Mouse (Mus musculus) MEL (cell line): ENCODE data around the gene Tmem121.

ENCODE experiments used
- CHD1 ChIP-seq: IDR thresholded peaks from 2 replicates; pipeline ENCODE4 v1.6.1; 2012; ENCODE audit warnings: low read depth, mild to moderate bottlenecking, inconsistent platforms, low read length, improper control_type of control experiment
- CTCF ChIP-seq, 3 experiments: IDR thresholded peaks in 2 of 3; conservative IDR thresholded peaks in 1 of 3; 2 replicates each; pipeline ENCODE4 v1.5.1; 2011 to 2012; ENCODE audit warnings: low read length in 3 of 3, low read depth in 2 of 3, mild to moderate bottlenecking in 2 of 3, improper control_type of control experiment in 1 of 3, inconsistent platforms in 1 of 3, mixed read lengths in 1 of 3, moderate library complexity in 1 of 3; ENCODE audit not compliant: control insufficient read depth in 1 of 3, insufficient read depth in 1 of 3, poor library complexity in 1 of 3, severe bottlenecking in 1 of 3
- E2F4 ChIP-seq: IDR thresholded peaks from 2 replicates; pipeline ENCODE4 v1.6.1; 2011; ENCODE audit warnings: low read depth, low read length, improper control_type of control experiment, borderline replicate concordance
- EP300 ChIP-seq, 2 experiments: IDR thresholded peaks; 2 replicates each; pipeline ENCODE4 v1.6.1; 2011; ENCODE audit warnings: improper control_type of control experiment in 2 of 2, low read length in 2 of 2, low read depth in 1 of 2, mild to moderate bottlenecking in 1 of 2
- GABPA ChIP-seq: IDR thresholded peaks from 2 replicates; pipeline ENCODE4 v1.6.1; 2012; ENCODE audit warnings: low read depth, mild to moderate bottlenecking, inconsistent platforms, low read length, improper control_type of control experiment, moderate library complexity
- GATA1 ChIP-seq: IDR thresholded peaks from 2 replicates; pipeline ENCODE4 v1.6.1; 2011; ENCODE audit warnings: low read depth, low read length, improper control_type of control experiment
- MAX ChIP-seq: IDR thresholded peaks from 2 replicates; pipeline ENCODE4 v1.6.1; 2011; ENCODE audit warnings: low read length, improper control_type of control experiment
- NRF1 ChIP-seq: IDR thresholded peaks from 2 replicates; pipeline ENCODE4 v1.6.1; 2014; ENCODE audit warnings: low read depth, mild to moderate bottlenecking, inconsistent platforms, low read length, improper control_type of control experiment, moderate library complexity; ENCODE audit not compliant: poor library complexity, insufficient read depth, severe bottlenecking
- POLR2A ChIP-seq, 2 experiments: IDR thresholded peaks; 2 replicates each; pipeline ENCODE4 v1.6.1; 2011 to 2012; ENCODE audit warnings: low read length in 2 of 2, mild to moderate bottlenecking in 2 of 2, control low read depth in 1 of 2, improper control_type of control experiment in 1 of 2, low read depth in 1 of 2, moderate library complexity in 1 of 2; ENCODE audit not compliant: control insufficient read depth in 1 of 2, insufficient read depth in 1 of 2, poor library complexity in 1 of 2
- POLR2AphosphoS2 ChIP-seq: IDR thresholded peaks from 2 replicates; pipeline ENCODE4 v1.6.1; 2011; ENCODE audit warnings: low read length, improper control_type of control experiment
- TBP ChIP-seq: IDR thresholded peaks from 2 replicates; pipeline ENCODE4 v1.8.0; 2011; ENCODE audit warnings: low read depth, low read length, improper control_type of control experiment
- UBTF ChIP-seq: IDR thresholded peaks from 2 replicates; pipeline ENCODE4 v1.6.1; 2012; ENCODE audit warnings: low read depth, mild to moderate bottlenecking, inconsistent platforms, low read length, improper control_type of control experiment, moderate library complexity, borderline replicate concordance; ENCODE audit not compliant: insufficient read depth
- USF1 ChIP-seq: IDR thresholded peaks from 2 replicates; pipeline ENCODE4 v1.6.1; 2014; ENCODE audit warnings: low read depth, mild to moderate bottlenecking, inconsistent platforms, low read length, improper control_type of control experiment, moderate library complexity
- ZC3H11A ChIP-seq: IDR thresholded peaks from 2 replicates; pipeline ENCODE4 v1.6.1; 2012; ENCODE audit warnings: low read depth, mild to moderate bottlenecking, inconsistent platforms, low read length, improper control_type of control experiment

- no peak for TF ChIP-seq POLR2A (IDR thresholded peaks at IDR 0.05; ENCODE audit: control insufficient read depth in 1 of 2, insufficient read depth in 1 of 2, low read depth in 1 of 2, low read length in 2 of 2, poor library complexity in 1 of 2)
- no peak for TF ChIP-seq CTCF (IDR thresholded peaks at IDR 0.05 in 2 of 3, conservative IDR thresholded peaks at IDR 0.05 in 1 of 3; ENCODE audit: control insufficient read depth in 1 of 3, insufficient read depth in 1 of 3, low read depth in 2 of 3, low read length in 3 of 3, poor library complexity in 1 of 3, severe bottlenecking in 1 of 3)
- no peak for TF ChIP-seq TBP
- no peak for TF ChIP-seq GATA1
- no peak for TF ChIP-seq ZC3H11A
- TF ChIP-seq USF1 = no peak
- no peak for TF ChIP-seq CHD1
- TF ChIP-seq GABPA = no peak
- no peak for TF ChIP-seq UBTF
- no peak for TF ChIP-seq MAX
- no peak for TF ChIP-seq EP300 (IDR thresholded peaks at IDR 0.05; ENCODE audit: low read depth in 1 of 2, low read length in 2 of 2)
- TF ChIP-seq POLR2AphosphoS2 = no peak
- no peak for TF ChIP-seq NRF1
- no peak for TF ChIP-seq E2F4
Observed at GRCm38 (mm10) chr12:113157521-113157920, 28.2 kb upstream of the Tmem121 start.
